Mouse (Mus musculus) spleen, adult 2 months (tissue): Measurements from ENCODE around the gene S100a13. TPM values are rescaled to one million over a fixed set of nuclear protein-coding genes. Genes with fewer than 3 reads are reported as not detected.

Experiments
- DNase-seq, 2 experiments: peaks; one replicate each; pipeline versions ENCODE4 v3.0.0 to v3.0.0-alpha.2; 2012 to 2021; ENCODE audit warnings: low spot score in 2 of 2, low read depth in 1 of 2
- H3K27ac ChIP-seq: fragments of 200-500 bp; 2 replicates; pipeline ENCODE4 v1.5.1; 2012; ENCODE audit warnings: low read length, inconsistent platforms; ENCODE audit not compliant: insufficient read depth
- H3K27me3 ChIP-seq: fragments of 200-500 bp; 2 replicates; pipeline ENCODE4 v1.6.1; 2012; ENCODE audit warnings: mild to moderate bottlenecking, moderate library complexity, low read length, inconsistent platforms; ENCODE audit not compliant: control insufficient read depth, insufficient read depth
- H3K36me3 ChIP-seq: fragments of 200-500 bp; 2 replicates; pipeline ENCODE4 v1.6.1; 2012; ENCODE audit warnings: mild to moderate bottlenecking, low read length, inconsistent platforms; ENCODE audit not compliant: control insufficient read depth, insufficient read depth
- H3K4me1 ChIP-seq: fragments of 200-500 bp; 2 replicates; pipeline ENCODE4 v1.6.1; 2011; ENCODE audit warnings: inconsistent platforms; ENCODE audit not compliant: control insufficient read depth, insufficient read depth, insufficient read length
- H3K4me3 ChIP-seq: fragments of 200-500 bp; 2 replicates; pipeline ENCODE4 v1.5.1; 2011; ENCODE audit warnings: mild to moderate bottlenecking, inconsistent platforms; ENCODE audit not compliant: insufficient read depth, insufficient read length; ENCODE audit errors: extremely low read depth
- CTCF ChIP-seq: fragments of 200-500 bp; IDR thresholded peaks from 2 replicates; pipeline ENCODE4 v1.5.1; 2011; ENCODE audit warnings: mild to moderate bottlenecking, inconsistent platforms; ENCODE audit not compliant: insufficient read depth, insufficient read length, insufficient replicate concordance; ENCODE audit errors: extremely low read depth
- POLR2A ChIP-seq: fragments of 200-500 bp; IDR thresholded peaks from 2 replicates; pipeline ENCODE4 v1.6.1; 2011; ENCODE audit warnings: low read depth, low read length, inconsistent platforms
- WGBS: fragments of 180-500 bp; shearing (Covaris S2); methylation state at CpG from one replicate; pipeline ENCODE4 v1.1.7; 2018; 5-methylcytosine and 5-hydroxymethylcytosine counted together
- polyA plus RNA-seq: library from polyadenylated mRNA; depleted of rRNA; stranded (reverse); fragments of >200 nt; gene quantifications from 2 replicates; pipeline ENCODE4 v1.2.3, GENCODE M21; 2012; rRNA removed

The S100a13 gene
- 27.0 and 30.0 TPM in 2 replicates for polyA plus RNA-seq

DNA sequence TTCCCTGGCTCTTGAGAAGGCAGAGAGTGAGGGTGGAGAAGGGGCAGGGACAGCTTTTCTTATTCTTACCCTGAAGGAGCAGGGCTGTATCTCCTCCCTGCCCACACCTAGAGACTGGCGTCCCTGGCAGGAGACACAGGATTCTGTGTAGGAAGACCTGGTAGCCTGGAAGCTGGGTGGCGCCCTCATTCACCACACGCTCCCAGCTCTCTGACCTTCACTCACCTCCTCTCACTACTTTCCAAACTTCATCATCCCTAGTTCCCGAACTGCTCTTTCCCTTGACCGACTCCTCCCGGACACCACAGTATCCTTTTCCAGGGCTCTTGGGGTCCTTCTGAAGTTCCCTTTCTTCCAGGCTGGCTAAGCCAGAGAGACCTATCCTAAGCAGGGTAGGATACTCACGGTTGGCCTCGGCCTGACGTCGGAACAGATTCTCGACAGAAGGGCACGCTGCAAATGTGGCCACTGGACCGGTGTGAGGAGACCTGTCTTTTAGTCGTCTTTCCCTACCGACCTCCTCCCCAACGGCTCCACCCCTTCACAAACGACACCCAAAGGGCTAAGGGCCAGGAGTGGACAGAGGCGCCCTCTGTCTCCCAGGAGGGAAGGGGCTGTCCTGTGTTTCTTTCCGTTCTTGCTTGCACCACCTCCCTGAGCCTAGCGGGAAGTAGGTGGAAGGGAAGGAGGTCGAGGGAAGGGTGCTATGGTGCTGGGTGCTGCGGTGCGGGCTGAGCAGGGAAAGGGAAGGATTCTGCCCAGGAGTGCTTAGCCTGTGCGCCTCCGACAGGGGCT is at the start of gene S100a13, which contains the start of gene S100a1:
Gene S100a13, plus strand, starts transcription at position 640 of the 795 bp plus-strand sequence.
Gene S100a1, minus strand, starts transcription at position 597 of the 795 bp plus-strand sequence.
- 9% methylated on average over 25 of the region's 25 CpGs for WGBS
- H3K4me1 ChIP-seq = peaks cover 10% of the 10 kb centered on the region; the same call in 1 of the 2 replicates

DNA sequence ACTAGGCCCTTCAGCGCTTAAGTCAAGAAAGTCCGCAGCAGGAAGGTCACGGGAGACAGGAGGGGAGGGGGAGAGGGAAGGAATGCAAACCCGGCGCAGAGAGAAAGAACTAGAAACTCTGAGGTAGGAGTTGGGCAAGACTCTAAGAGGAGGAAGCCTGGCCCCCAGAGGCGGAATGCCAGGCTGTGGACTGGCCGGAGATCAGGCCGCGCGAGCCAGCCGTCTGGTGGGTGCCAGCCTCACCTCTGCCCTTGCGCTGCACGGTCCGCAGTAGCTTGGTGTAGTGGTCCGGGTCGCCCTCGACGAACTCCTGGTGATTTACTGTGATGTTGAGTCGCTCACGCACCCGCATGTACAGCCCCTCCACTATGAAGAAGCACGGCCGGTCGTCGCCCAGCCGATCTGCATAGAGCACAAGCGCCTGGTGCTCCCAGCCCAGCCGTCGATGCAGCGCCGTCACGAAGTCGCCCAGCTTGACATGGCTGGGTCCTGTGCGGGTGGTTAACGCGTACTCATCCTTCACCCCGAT is 49.6 kb upstream of the S100a13 start:
- TF ChIP-seq POLR2A = no peak
- TF ChIP-seq CTCF = no peak
- Histone ChIP-seq H3K4me1 (peaks cover 13% of the 10 kb centered on the region; the same call in 1 of the 2 replicates), H3K27me3 (peaks cover 18% of the 10 kb centered on the region), H3K4me3 (peak overlapping the region; percentile 58; the same call in 1 of the 2 replicates), H3K27ac (no peak overlapping the region), H3K36me3 (no peaks in the 10 kb centered on the region)
- no peak for DNase-seq
- 28% methylated on average over 37 of the region's 37 CpGs for WGBS

More for the DNA sequence above, at the start of gene S100a13, which contains the start of gene S100a1:
- Histone ChIP-seq H3K27ac (peak within 1 kb of the TSS; percentile 14), H3K4me3 (peak within 1 kb of the TSS; percentile 66), H3K27me3 (no peaks in the 10 kb centered on the region), H3K36me3 (0 out of 2 replicates have a peak, but pooled peaks cover 1% of the 10 kb centered on the region)
- TF ChIP-seq POLR2A (no peak), CTCF (no peak)
- no peak for DNase-seq

DNA sequence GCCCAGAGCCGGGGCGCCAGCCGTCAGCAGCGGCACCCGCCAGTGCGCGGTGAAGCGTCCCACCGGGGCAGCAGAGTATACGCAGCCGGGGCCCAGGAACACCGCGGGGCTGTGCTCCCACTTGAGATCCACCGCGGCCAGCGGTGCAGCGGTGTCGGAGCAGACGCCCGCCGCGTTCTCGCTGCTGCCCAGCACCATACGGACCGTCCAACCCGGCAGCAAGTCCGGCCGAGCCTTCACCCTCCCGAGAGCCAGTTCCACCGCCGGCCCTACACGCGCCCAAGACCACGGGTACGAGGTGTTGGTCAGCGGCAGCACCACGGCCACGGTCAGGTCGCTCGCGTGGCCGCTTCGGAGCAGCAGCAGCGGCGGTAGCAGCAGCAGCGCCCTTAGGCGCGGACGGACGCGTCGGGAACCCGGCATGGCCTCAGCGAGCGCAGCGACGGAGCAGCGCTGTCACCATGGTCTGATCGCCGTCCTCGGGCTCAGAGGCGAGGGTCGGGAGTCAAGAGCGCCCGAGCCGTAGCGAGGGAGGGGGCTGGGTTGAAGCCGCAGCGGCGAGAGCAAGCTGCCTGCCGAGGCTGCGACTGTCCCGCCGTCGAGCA is 49.1 kb upstream of the S100a13 start:
- TF ChIP-seq CTCF (no peak), POLR2A (no peak)
- Histone ChIP-seq H3K27ac (peak overlapping the region; percentile 29; the same call in 1 of the 2 replicates), H3K36me3 (no peaks in the 10 kb centered on the region), H3K4me3 (peak overlapping the region; percentile 58), H3K4me1 (peaks cover 13% of the 10 kb centered on the region; the same call in 1 of the 2 replicates), H3K27me3 (peaks cover 18% of the 10 kb centered on the region)
- 2% methylated on average over 75 of the region's 75 CpGs for WGBS
- DNase-seq = no peak

DNA sequence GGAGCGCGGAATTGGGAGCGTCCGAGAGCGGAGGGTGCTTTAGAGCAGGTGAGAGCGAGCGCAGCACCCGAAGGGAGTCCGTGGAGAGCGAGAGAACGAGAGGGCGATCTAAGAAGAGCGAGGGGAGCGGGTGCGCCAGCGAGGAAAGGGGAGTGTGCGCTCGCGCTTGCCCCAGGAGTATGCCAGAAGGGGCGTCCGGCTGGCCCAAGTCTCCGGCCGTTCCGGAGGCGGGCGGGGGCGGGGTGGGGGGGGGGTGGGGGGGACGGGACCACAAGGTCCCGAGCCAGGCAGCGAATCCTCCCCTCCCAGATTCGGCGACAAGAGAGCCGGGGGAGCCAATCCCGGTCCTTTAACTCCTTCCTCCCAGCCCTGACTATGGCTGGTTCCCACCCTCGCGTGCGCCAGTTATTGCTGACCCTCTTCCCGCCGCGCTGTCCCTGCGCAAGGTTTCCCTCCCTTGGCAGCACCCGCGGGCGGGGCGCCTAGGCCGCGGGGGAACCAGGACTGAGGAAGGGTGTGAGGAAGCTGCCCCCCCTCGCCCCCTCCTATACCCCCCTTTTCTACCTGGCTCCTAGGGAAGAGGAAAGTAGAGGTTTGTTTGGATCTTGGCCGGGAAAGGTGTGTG is 48.4 kb upstream of the S100a13 start, which contains the start of gene Npr1:
Gene Npr1, minus strand, starts transcription at position 181 of the 625 bp plus-strand sequence.
- DNase-seq = no peak
- TF ChIP-seq POLR2A (no peak), CTCF (no peak)
- Histone ChIP-seq H3K27ac (peak within 1 kb of the TSS; percentile 29; the same call in 1 of the 2 replicates), H3K36me3 (no peaks in the 10 kb centered on the region), H3K4me1 (peaks cover 13% of the 10 kb centered on the region; the same call in 1 of the 2 replicates), H3K4me3 (peak within 1 kb of the TSS; percentile 58), H3K27me3 (peaks cover 18% of the 10 kb centered on the region)
- 2% methylated on average over 32 of the region's 49 CpGs for WGBS

DNA sequence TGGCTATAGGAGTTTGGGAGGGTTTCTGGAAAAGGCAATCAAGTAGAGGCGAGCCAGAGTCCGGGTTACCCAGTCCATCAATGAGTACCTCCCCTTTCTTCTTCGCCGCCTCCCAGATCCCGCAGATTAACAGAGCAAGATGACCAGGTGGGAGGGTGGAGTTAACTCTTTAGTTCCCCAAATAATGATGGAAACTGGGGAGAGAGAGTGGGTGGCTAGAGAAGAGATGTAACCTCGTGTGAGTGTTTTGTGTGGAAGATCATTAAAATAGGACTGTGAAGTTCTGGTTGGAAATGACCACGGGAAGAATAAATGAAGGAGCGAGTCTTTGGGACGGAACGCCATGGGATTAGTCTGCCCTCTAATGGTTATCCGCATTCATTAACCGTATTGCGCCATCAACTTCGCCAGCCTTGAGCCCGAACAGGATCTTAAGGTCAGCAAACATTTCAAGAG is 47.9 kb upstream of the S100a13 start:
- 2% methylated on average over 15 of the region's 15 CpGs for WGBS
- TF ChIP-seq POLR2A = no peak
- peak; percentile 45; the same call in 1 of the 2 replicates for TF ChIP-seq CTCF
- Histone ChIP-seq H3K27ac (no peak overlapping the region), H3K36me3 (no peaks in the 10 kb centered on the region), H3K27me3 (peaks cover 18% of the 10 kb centered on the region), H3K4me1 (peaks cover 13% of the 10 kb centered on the region; the same call in 1 of the 2 replicates), H3K4me3 (peak overlapping the region; percentile 58; the same call in 1 of the 2 replicates)
- no peak for DNase-seq

DNA sequence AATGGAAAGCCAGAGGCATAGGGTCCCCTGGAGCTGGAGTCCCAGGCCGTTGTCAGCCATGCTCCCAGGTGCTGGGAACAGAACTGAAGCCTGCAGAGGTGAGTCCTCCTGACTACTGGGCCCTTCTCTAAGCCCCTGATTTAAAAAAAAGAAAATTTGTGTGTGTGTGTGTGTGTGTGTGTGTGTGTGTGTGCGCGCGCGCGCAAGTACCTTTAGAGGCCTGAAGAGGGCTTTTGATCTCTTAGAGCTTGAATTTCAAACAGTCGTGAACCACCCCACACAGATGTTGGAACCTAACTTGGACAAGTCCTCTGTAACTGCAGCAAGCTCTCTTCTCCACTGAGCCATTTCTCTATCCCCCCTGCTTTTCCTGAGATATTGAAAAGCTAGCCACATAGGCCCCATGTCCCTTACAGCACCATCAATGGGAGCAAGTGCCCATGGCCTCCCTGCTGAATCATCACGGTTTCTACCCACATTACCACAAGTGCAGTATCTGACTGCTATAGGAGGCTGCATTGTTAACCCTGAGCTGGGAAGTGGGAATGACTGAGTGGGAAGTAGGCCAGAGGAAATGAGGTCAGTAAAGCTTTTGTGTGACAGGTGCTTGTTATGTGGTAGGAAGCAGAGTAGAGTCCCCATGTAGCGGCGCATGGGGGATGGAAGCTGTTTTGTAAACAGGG is 46.5 kb upstream of the S100a13 start:
- H3K4me3 ChIP-seq = no peak overlapping the region
- peaks cover 13% of the 10 kb centered on the region; the same call in 1 of the 2 replicates for H3K4me1 ChIP-seq
- H3K36me3 ChIP-seq = no peaks in the 10 kb centered on the region
- 93% methylated on average over 10 of the region's 10 CpGs for WGBS
- H3K27ac ChIP-seq = no peak overlapping the region
- peaks cover 18% of the 10 kb centered on the region for H3K27me3 ChIP-seq
- no peak for DNase-seq
- no peak for TF ChIP-seq CTCF
- no peak for TF ChIP-seq POLR2A
